Mouse (Mus musculus) megakaryocyte, embryonic 14.5 days (primary cell): ENCODE measurements around the gene Ndufc2.

Source experiments
- FLI1 ChIP-seq: IDR thresholded peaks from 2 replicates; pipeline ENCODE4 v1.6.1; 2012; ENCODE audit warnings: low read length, inconsistent platforms, mixed read lengths
- GATA1 ChIP-seq: IDR thresholded peaks from 3 replicates; pipeline ENCODE4 v1.6.1; 2012; ENCODE audit warnings: mixed read lengths, low read length, inconsistent platforms, borderline replicate concordance

- TF ChIP-seq GATA1 (no peak), FLI1 (no peak)
These were observed 29.9 kb downstream of the Ndufc2 start for GRCm38 (mm10) chr7:97429705-97430104.
